ENCODE assay signal across 13 mouse cellular contexts in genomic region chr4:128978634-128979033, GRCm38 (mm10).
"Had no signal": no experiment of that assay in that cellular context is flagged by ENCODE, and none has a peak within 500 bp of the region (broad histone marks: within the 10 kb centered on the region; RNA-seq: fewer than 3 reads in every experiment).

No protein-coding gene starts in this region.

- H3K27me3 ChIP-seq: hindbrain, embryonic 15.5 days; neural tube, embryonic 15.5 days had no signal

- H3K4me1 ChIP-seq: hindbrain, embryonic 15.5 days; limb, embryonic 10.5 days; midbrain, embryonic 10.5 days; neural tube, embryonic 15.5 days had no signal

- H3K4me2 ChIP-seq: hindbrain, embryonic 15.5 days; neural tube, embryonic 15.5 days had no signal

- H3K9me3 ChIP-seq: hindbrain, embryonic 15.5 days; limb, embryonic 10.5 days; midbrain, embryonic 10.5 days; neural tube, embryonic 15.5 days had no signal

- ATAC-seq: lung, postnatal 0 days had no signal

- H3K36me3 ChIP-seq: hindbrain, embryonic 15.5 days; limb, embryonic 10.5 days; midbrain, embryonic 10.5 days; neural tube, embryonic 15.5 days had no signal

- H3K4me3 ChIP-seq: hindbrain, embryonic 15.5 days; left cerebral cortex, adult 2 months; limb, embryonic 10.5 days; midbrain, embryonic 10.5 days; myocyte; neural tube, embryonic 15.5 days had no signal

- H3K9ac ChIP-seq: hindbrain, embryonic 15.5 days; liver, embryonic 14.5 days; neural tube, embryonic 15.5 days had no signal

- H3K27ac ChIP-seq: hindbrain, embryonic 15.5 days; left cerebral cortex, adult 2 months; limb, embryonic 10.5 days; liver, embryonic 14.5 days; midbrain, embryonic 10.5 days; neural tube, embryonic 15.5 days had no signal

- DNase-seq: lung, adult 2 months; lung, postnatal 4 days; midbrain, embryonic 14.5 days; spleen, adult 18-20 months; thymus, postnatal 36 days had no signal
